Mouse (Mus musculus): Measurements from ENCODE around the gene Clns1a. TPM values are rescaled to one million over a fixed set of nuclear protein-coding genes. Genes with fewer than 3 reads are reported as not detected.
A peak's percentile ranks its signal among the peaks of the same experiment; 100 is the strongest.

Gene Clns1a
- polyA plus RNA-seq (2014; fragmentation: Nextera tagmentation; extraction: Ambion mirVana), result 93.4 and 100 TPM in 2 replicates

DNA sequence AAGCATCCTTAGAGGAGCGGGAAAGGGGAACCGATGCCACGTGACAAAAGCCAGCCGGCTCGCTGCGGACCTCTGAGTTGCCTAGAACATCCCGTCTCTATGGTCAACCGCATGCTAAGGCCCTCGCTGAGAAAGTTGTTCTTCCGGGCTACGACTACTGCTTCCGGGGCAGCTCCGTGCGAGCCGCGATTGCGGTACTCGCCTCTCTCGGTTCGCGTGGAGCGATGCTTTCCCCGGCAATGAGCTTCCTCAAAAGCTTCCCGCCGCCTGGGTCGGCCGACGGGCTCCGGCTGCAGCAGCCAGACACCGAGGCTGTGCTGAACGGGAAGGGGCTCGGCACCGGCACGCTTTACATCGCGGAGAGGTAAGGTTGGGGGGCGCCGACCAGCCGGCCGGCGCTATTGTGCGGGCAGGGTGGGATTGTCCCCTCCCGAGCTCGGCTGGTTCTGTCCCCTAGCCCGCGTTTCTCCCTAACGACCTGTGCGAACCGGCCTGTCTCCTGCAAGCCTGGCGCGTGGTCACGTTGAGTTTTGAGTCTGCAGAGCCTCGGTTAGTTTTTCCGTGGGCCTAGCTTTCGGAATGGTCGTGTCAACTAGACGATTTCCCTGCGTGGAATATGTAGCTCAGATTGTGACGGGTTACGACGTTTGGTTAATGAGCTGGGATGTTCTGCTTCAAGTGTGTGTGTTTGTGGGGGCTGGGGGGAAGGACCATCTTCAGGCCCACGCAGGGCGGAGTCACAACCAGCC is at the start of gene Clns1a:
TSS of gene Clns1a (plus strand) at position 129 of the 749 bp plus-strand sequence.
- peak within 1 kb of the TSS; percentile 86 for H3K9ac ChIP-seq (ENCODE audit: low read length)
- ATAC-seq (ENCODE audit: insufficient number of reproducible peaks, insufficient read depth, low FRiP score, low read depth), result peak; percentile 91

DNA sequence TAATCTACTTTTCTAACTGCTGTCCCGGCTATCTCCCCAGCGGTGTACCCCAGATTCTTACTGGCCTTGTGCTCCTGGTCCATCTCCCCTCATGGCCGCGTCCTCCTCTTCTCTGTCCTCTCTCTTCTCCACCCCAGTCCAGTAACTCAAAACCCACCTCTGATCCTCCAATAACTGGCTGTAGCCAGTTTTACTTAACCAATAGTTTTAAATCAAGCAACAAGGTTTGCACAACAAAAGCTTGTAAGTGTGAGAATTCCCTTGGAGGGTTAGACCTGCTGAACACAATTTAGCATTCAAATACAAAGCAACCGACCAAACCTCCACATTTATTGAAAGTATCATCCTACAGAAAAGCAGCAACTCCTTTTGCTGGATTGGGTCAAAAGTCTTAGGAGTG is 48.8 kb upstream of the Clns1a start:
- no peaks in the 10 kb centered on the region for H3K27me3 ChIP-seq (ENCODE audit: control insufficient read depth, insufficient read depth, low read length)
- 91% methylated on average over 5 of the region's 5 CpGs for WGBS

More for the DNA sequence above, at the start of gene Clns1a:
- 0 out of 2 replicates have a peak, but pooled peaks cover 6% of the 10 kb centered on the region for H3K36me3 ChIP-seq (ENCODE audit: control insufficient read depth, insufficient read depth, low read length)
- peak within 1 kb of the TSS; percentile 89 for H3K4me2 ChIP-seq (ENCODE audit: low read length)
- WGBS, result under 1% methylated on average over 63 of the region's 63 CpGs
- H3K27ac ChIP-seq (replicated peaks in 1 of 2; ENCODE audit: control insufficient read depth in 1 of 2, insufficient read depth in 1 of 2, low read depth in 2 of 2, low read length in 2 of 2), result peak within 1 kb of the TSS; percentile 46 to 65
- no peaks in the 10 kb centered on the region for H3K9me3 ChIP-seq (ENCODE audit: control insufficient read depth, low read length)
- H3K4me1 ChIP-seq (ENCODE audit: control insufficient read depth in 2 of 2, insufficient read depth in 2 of 2, low read length in 2 of 2), result peaks cover 4% of the 10 kb centered on the region in 2 experiments
- no peaks in the 10 kb centered on the region for H3K27me3 ChIP-seq (ENCODE audit: control insufficient read depth, insufficient read depth, low read length)
- H3K4me3 ChIP-seq (ENCODE audit: control insufficient read depth in 1 of 2, insufficient read depth in 1 of 2, low read depth in 1 of 2, low read length in 2 of 2), result peak within 1 kb of the TSS; percentile 88 to 90

DNA sequence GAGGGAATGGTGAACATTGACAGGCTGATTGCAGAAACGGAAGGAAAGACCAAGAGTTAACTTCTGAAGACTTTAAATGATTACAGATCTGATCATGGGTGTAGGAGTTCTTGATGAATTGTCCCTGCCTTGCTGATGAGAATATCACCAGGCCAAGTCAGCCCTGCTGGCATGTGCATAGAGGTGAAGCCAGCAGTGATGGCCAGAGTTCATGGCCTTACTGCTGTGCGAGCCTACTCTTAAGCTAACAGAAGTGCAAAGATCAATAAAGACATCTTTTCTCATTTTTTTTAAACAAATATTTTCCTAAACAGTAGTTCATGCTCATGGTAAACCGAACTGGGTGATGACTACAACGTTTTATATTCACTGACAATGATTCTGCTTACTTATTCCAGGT is 45.7 kb upstream of the Clns1a start:
- 85% methylated on average over 4 of the region's 4 CpGs for WGBS
- ATAC-seq (ENCODE audit: insufficient number of reproducible peaks, insufficient read depth, low FRiP score, low read depth), result no peak

More for the DNA sequence above, 48.8 kb upstream of the Clns1a start:
- Histone ChIP-seq H3K36me3 (ENCODE audit: control insufficient read depth, insufficient read depth, low read length) (no peaks in the 10 kb centered on the region), H3K4me1 (ENCODE audit: control insufficient read depth in 2 of 2, insufficient read depth in 2 of 2, low read length in 2 of 2) (no peaks in the 10 kb centered on the region), H3K9me3 (ENCODE audit: control insufficient read depth, low read length) (no peaks in the 10 kb centered on the region), H3K4me2 (ENCODE audit: low read length) (no peak overlapping the region), H3K9ac (ENCODE audit: low read length) (no peak overlapping the region), H3K27ac (replicated peaks in 1 of 2; ENCODE audit: control insufficient read depth in 1 of 2, insufficient read depth in 1 of 2, low read depth in 2 of 2, low read length in 2 of 2) (no peak overlapping the region), H3K4me3 (ENCODE audit: control insufficient read depth in 1 of 2, insufficient read depth in 1 of 2, low read depth in 1 of 2, low read length in 2 of 2) (no peak overlapping the region)
- no peak for ATAC-seq (ENCODE audit: insufficient number of reproducible peaks, insufficient read depth, low FRiP score, low read depth)

DNA sequence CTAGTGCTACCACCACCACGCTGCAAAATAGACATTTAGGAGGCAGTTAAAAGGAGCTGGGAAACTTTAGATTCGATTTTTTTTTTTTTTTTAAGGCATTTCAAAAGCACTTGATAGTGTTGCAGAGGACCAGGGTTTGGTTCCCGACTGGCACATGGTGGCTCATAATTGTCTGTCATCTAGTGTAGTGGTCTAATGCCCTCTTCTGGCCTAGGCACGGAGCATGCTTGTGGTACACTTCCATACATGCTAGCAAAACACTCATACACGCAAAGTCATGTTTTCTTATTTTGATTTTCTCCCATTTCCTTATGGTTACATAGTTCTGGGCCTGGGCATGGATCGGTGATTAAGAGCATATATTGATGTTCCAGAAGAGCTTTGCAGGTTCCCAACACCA is 40.3 kb upstream of the Clns1a start:
- H3K27ac ChIP-seq (replicated peaks in 1 of 2; ENCODE audit: control insufficient read depth in 1 of 2, insufficient read depth in 1 of 2, low read depth in 2 of 2, low read length in 2 of 2), result no peak overlapping the region
- H3K4me2 ChIP-seq (ENCODE audit: low read length), result no peak overlapping the region
- H3K4me3 ChIP-seq (ENCODE audit: control insufficient read depth in 1 of 2, insufficient read depth in 1 of 2, low read depth in 1 of 2, low read length in 2 of 2), result no peak overlapping the region
- peaks cover 38% of the 10 kb centered on the region for H3K36me3 ChIP-seq (ENCODE audit: control insufficient read depth, insufficient read depth, low read length)
- H3K9me3 ChIP-seq (ENCODE audit: control insufficient read depth, low read length), result no peaks in the 10 kb centered on the region
- WGBS, result 88% methylated on average over 6 of the region's 6 CpGs
- H3K27me3 ChIP-seq (ENCODE audit: control insufficient read depth, insufficient read depth, low read length), result no peaks in the 10 kb centered on the region
- H3K4me1 ChIP-seq (ENCODE audit: control insufficient read depth in 2 of 2, insufficient read depth in 2 of 2, low read length in 2 of 2), result no peaks in the 10 kb centered on the region
- H3K9ac ChIP-seq (ENCODE audit: low read length), result no peak overlapping the region
- ATAC-seq (ENCODE audit: insufficient number of reproducible peaks, insufficient read depth, low FRiP score, low read depth), result no peak

More for the DNA sequence above, 45.7 kb upstream of the Clns1a start:
- Histone ChIP-seq H3K27me3 (ENCODE audit: control insufficient read depth, insufficient read depth, low read length) (no peaks in the 10 kb centered on the region), H3K36me3 (ENCODE audit: control insufficient read depth, insufficient read depth, low read length) (peaks cover 21% of the 10 kb centered on the region), H3K9me3 (ENCODE audit: control insufficient read depth, low read length) (no peaks in the 10 kb centered on the region), H3K4me1 (ENCODE audit: control insufficient read depth in 2 of 2, insufficient read depth in 2 of 2, low read length in 2 of 2) (no peaks in the 10 kb centered on the region), H3K27ac (replicated peaks in 1 of 2; ENCODE audit: control insufficient read depth in 1 of 2, insufficient read depth in 1 of 2, low read depth in 2 of 2, low read length in 2 of 2) (no peak overlapping the region), H3K9ac (ENCODE audit: low read length) (no peak overlapping the region), H3K4me3 (ENCODE audit: control insufficient read depth in 1 of 2, insufficient read depth in 1 of 2, low read depth in 1 of 2, low read length in 2 of 2) (no peak overlapping the region), H3K4me2 (ENCODE audit: low read length) (no peak overlapping the region)

DNA sequence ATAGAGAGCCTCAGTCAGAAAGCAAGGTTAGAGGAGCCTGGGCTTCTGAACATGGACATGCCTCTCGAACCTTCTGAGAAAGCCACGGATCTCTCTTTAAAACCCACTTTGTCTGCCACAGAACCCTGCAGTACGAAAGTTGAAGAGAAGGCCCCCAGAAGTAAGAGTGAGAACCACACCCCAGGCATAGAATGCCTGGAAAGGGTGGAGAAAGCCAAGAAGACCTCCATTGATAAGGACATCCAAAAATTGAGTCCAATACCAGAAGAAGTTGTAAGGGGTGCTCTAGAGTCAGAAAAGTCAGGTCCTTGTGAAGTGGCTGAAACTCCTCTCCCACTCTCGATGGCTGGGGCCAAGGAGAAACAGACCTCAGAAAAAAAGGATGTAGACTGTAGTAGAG is 34.8 kb upstream of the Clns1a start:
- H3K27me3 ChIP-seq (ENCODE audit: control insufficient read depth, insufficient read depth, low read length), result no peaks in the 10 kb centered on the region
- no peaks in the 10 kb centered on the region for H3K9me3 ChIP-seq (ENCODE audit: control insufficient read depth, low read length)
- H3K9ac ChIP-seq (ENCODE audit: low read length), result no peak overlapping the region
- 93% methylated on average over 4 of the region's 4 CpGs for WGBS
- H3K4me3 ChIP-seq (ENCODE audit: control insufficient read depth in 1 of 2, insufficient read depth in 1 of 2, low read depth in 1 of 2, low read length in 2 of 2), result no peak overlapping the region
- peaks cover 57% of the 10 kb centered on the region for H3K36me3 ChIP-seq (ENCODE audit: control insufficient read depth, insufficient read depth, low read length)
- H3K4me1 ChIP-seq (ENCODE audit: control insufficient read depth in 2 of 2, insufficient read depth in 2 of 2, low read length in 2 of 2), result no peaks in the 10 kb centered on the region
- no peak overlapping the region for H3K4me2 ChIP-seq (ENCODE audit: low read length)
- ATAC-seq (ENCODE audit: insufficient number of reproducible peaks, insufficient read depth, low FRiP score, low read depth), result no peak
- no peak overlapping the region for H3K27ac ChIP-seq (replicated peaks in 1 of 2; ENCODE audit: control insufficient read depth in 1 of 2, insufficient read depth in 1 of 2, low read depth in 2 of 2, low read length in 2 of 2)

DNA sequence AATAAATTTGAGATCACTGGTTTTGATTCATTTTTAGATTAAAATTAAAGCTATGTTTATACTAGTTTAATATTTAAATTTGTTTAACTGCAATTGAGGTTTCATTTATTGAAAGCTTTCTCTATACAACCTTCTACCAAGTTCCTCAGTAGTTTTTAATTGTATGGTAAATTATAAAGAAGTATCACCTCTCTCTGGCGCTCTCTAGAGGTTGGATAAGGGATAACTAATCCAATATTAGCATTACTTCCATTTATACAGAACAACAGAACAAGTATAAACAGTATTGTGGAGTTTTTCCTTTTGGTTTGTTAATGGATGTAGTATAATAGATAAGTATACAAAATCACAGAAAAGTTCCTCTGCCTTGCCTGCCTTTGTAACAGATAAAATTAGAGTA is 17.2 kb upstream of the Clns1a start:
- no peak overlapping the region for H3K9ac ChIP-seq (ENCODE audit: low read length)
- H3K9me3 ChIP-seq (ENCODE audit: control insufficient read depth, low read length), result no peaks in the 10 kb centered on the region
- H3K27ac ChIP-seq (replicated peaks in 1 of 2; ENCODE audit: control insufficient read depth in 1 of 2, insufficient read depth in 1 of 2, low read depth in 2 of 2, low read length in 2 of 2), result no peak overlapping the region
- H3K36me3 ChIP-seq (ENCODE audit: control insufficient read depth, insufficient read depth, low read length), result peaks cover 74% of the 10 kb centered on the region
- H3K4me2 ChIP-seq (ENCODE audit: low read length), result no peak overlapping the region
- H3K4me1 ChIP-seq (ENCODE audit: control insufficient read depth in 2 of 2, insufficient read depth in 2 of 2, low read length in 2 of 2), result no peaks in the 10 kb centered on the region
- no peak overlapping the region for H3K4me3 ChIP-seq (ENCODE audit: control insufficient read depth in 1 of 2, insufficient read depth in 1 of 2, low read depth in 1 of 2, low read length in 2 of 2)
- H3K27me3 ChIP-seq (ENCODE audit: control insufficient read depth, insufficient read depth, low read length), result no peaks in the 10 kb centered on the region
- WGBS, result 24% methylated on average over 1 of the region's 1 CpGs
- no peak for ATAC-seq (ENCODE audit: insufficient number of reproducible peaks, insufficient read depth, low FRiP score, low read depth)

DNA sequence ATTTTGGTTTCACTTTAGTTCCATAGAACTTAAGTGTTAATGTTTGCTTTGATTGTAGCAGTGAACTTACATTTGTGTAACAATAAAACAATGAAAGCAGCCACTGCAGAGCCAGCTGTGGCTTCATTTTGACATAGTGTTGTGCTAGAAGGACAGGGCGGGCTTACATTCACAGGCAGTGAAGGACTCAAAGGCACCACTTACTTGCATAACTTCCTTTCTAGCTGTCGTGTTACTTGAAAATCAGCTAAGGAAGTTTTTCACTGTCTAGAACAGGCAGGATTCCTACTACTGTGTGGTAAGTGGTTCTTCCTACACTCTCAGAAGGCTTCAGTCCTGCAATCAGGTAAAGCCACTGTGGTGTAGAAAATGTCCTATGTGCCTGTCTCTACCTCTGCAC is 8.6 kb upstream of the Clns1a start:
- H3K27me3 ChIP-seq (ENCODE audit: control insufficient read depth, insufficient read depth, low read length), result no peaks in the 10 kb centered on the region
- 91% methylated on average over 2 of the region's 2 CpGs for WGBS
- H3K4me1 ChIP-seq (ENCODE audit: control insufficient read depth in 2 of 2, insufficient read depth in 2 of 2, low read length in 2 of 2), result no peaks in the 10 kb centered on the region
- no peak overlapping the region for H3K4me2 ChIP-seq (ENCODE audit: low read length)
- no peak for ATAC-seq (ENCODE audit: insufficient number of reproducible peaks, insufficient read depth, low FRiP score, low read depth)
- H3K9me3 ChIP-seq (ENCODE audit: control insufficient read depth, low read length), result no peaks in the 10 kb centered on the region
- H3K9ac ChIP-seq (ENCODE audit: low read length), result no peak overlapping the region
- no peak overlapping the region for H3K27ac ChIP-seq (replicated peaks in 1 of 2; ENCODE audit: control insufficient read depth in 1 of 2, insufficient read depth in 1 of 2, low read depth in 2 of 2, low read length in 2 of 2)
- peaks cover 50% of the 10 kb centered on the region for H3K36me3 ChIP-seq (ENCODE audit: control insufficient read depth, insufficient read depth, low read length)
- no peak overlapping the region for H3K4me3 ChIP-seq (ENCODE audit: control insufficient read depth in 1 of 2, insufficient read depth in 1 of 2, low read depth in 1 of 2, low read length in 2 of 2)

Data from heart, embryonic 14.5 days (tissue).